Mouse (Mus musculus) spleen, adult 2 months (tissue): ENCODE measurements around the gene Gpc5.

Source experiments
- CTCF ChIP-seq: fragments of 200-500 bp; IDR thresholded peaks from 2 replicates; pipeline ENCODE4 v1.5.1; 2011; ENCODE audit warnings: mild to moderate bottlenecking, inconsistent platforms; ENCODE audit not compliant: insufficient read depth, insufficient read length, insufficient replicate concordance; ENCODE audit errors: extremely low read depth
- POLR2A ChIP-seq: fragments of 200-500 bp; IDR thresholded peaks from 2 replicates; pipeline ENCODE4 v1.6.1; 2011; ENCODE audit warnings: low read depth, low read length, inconsistent platforms

DNA sequence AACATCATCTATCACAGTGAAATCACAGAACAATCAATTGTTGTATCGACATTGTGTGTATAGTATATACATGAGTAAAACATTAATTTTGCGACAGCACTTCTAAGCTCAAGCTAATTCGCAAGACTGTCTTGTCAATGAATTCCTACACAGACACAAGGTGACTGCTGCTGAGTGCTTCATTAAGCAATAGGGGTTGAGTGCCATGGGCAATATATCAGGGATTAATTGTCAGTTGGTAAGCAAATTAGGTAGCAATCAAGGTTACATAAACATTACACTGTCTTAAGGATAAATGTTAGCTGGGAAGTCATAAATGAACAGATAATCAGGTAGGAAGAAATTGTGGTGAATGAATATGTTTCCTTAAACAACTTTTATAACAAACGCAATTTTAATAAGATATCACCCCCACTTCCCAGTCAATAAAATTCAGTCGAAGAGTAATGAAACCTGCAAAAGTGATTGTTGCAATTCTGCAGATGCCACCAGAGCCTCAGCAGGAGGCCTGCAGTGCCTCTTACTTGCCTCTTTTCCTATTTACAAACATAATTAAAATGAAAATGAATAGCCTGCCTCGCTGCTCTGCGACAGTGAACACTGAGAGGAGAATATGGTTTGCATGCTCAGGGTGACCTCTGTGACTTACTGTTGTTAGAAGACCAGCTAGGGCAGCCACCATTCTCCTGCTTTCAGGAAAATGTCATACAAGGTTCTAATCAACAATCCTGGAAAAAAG is 539.3 kb downstream of the Gpc5 start:
- TF ChIP-seq CTCF (no peak), POLR2A (no peak)
